Mouse (Mus musculus) kidney, embryonic 14.5 days (tissue): ENCODE measurements around the gene Fsd2. TPM values are rescaled to one million over a fixed set of nuclear protein-coding genes. Genes with fewer than 3 reads are reported as not detected.

Experiments
- ATAC-seq: fragments of 200-750 bp; cut with Nextera tagmentation; 2 replicates; pipeline ENCODE4 v1.8.0; 2017; ENCODE audit warnings: moderate number of reproducible peaks, mild to moderate bottlenecking, moderate TSS enrichment, moderate library complexity; ENCODE audit not compliant: low FRiP score, low TSS enrichment
- H3K27ac ChIP-seq: fragments of 300-500 bp; sonication (generic); 2 replicates; pipeline ENCODE4 v1.5.1; 2014; ENCODE audit warnings: low read depth, mild to moderate bottlenecking, low read length, moderate library complexity, mixed read lengths
- H3K27me3 ChIP-seq: fragments of 300-500 bp; sonication (generic); 2 replicates; pipeline ENCODE4 v1.6.1; 2014; ENCODE audit warnings: mild to moderate bottlenecking, low read length; ENCODE audit not compliant: control insufficient read depth, insufficient read depth
- H3K36me3 ChIP-seq: fragments of 300-500 bp; sonication (generic); 2 replicates; pipeline ENCODE4 v1.6.1; 2014; ENCODE audit warnings: low read length, mixed read lengths; ENCODE audit not compliant: control insufficient read depth, insufficient read depth
- H3K4me1 ChIP-seq: fragments of 300-500 bp; sonication (generic); 2 replicates; pipeline ENCODE4 v1.6.1; 2014; ENCODE audit warnings: low read length, mixed read lengths; ENCODE audit not compliant: control insufficient read depth, insufficient read depth
- H3K4me2 ChIP-seq: fragments of 300-500 bp; sonication (generic); replicated peaks from 2 replicates; pipeline ENCODE4 v1.6.1; 2014; ENCODE audit warnings: low read depth, mild to moderate bottlenecking, low read length
- H3K4me3 ChIP-seq: fragments of 300-500 bp; sonication (generic); 2 replicates; pipeline ENCODE4 v1.5.1; 2014; ENCODE audit warnings: mild to moderate bottlenecking, low read length
- H3K9ac ChIP-seq: fragments of 300-500 bp; sonication (generic); 2 replicates; pipeline ENCODE4 v1.6.1; 2014; ENCODE audit warnings: low read depth, mild to moderate bottlenecking, low read length, moderate library complexity
- H3K9me3 ChIP-seq: fragments of 300-500 bp; sonication (generic); 2 replicates; pipeline ENCODE4 v1.6.1; 2016; ENCODE audit warnings: low read length; ENCODE audit not compliant: control insufficient read depth
- WGBS: fragments of 180-500 bp; shearing (Covaris S2); extraction: QIAGEN DNeasy Blood & Tissue Kit; methylation state at CpG from one replicate; pipeline ENCODE4 v1.1.7; 2014; 5-methylcytosine and 5-hydroxymethylcytosine counted together
- polyA plus RNA-seq: library from polyadenylated mRNA; unstranded; fragments of >200 nt; fragmentation: Nextera tagmentation; extraction: Ambion mirVana; gene quantifications from 2 replicates; pipeline ENCODE4 v1.2.1, GENCODE M21; 2014

Gene Fsd2
- polyA plus RNA-seq, 1 experiment from 2014 or later = not detected

DNA sequence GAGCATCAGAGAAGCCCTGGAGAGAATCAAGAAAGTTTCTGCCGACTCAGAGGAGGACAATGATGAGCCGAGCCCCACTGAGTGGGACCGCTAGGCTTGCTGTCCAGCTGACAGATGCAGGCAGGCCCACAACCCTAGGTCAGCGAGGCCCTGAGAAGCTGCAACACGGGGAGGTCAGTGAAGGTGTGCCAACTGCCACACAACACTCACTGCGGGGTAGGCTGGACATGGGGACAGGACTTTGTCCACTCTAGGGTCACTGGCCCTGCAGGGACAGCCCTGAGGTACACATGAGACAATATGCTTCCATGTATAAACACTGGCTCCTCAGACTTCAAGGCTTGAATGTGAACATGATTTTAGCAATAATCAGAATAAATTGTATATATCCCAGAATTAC is 29.3 kb upstream of the Fsd2 start:
- Histone ChIP-seq H3K9ac (no peak overlapping the region), H3K27me3 (no peaks in the 10 kb centered on the region), H3K4me3 (no peak overlapping the region), H3K36me3 (peaks cover 44% of the 10 kb centered on the region; the same call in 1 of the 2 replicates), H3K27ac (no peak overlapping the region), H3K4me2 (no peak overlapping the region), H3K9me3 (no peaks in the 10 kb centered on the region), H3K4me1 (0 out of 2 replicates have a peak, but pooled peaks cover 3% of the 10 kb centered on the region)
- ATAC-seq = no peak
- WGBS = 90% methylated on average over 6 of the region's 6 CpGs

DNA sequence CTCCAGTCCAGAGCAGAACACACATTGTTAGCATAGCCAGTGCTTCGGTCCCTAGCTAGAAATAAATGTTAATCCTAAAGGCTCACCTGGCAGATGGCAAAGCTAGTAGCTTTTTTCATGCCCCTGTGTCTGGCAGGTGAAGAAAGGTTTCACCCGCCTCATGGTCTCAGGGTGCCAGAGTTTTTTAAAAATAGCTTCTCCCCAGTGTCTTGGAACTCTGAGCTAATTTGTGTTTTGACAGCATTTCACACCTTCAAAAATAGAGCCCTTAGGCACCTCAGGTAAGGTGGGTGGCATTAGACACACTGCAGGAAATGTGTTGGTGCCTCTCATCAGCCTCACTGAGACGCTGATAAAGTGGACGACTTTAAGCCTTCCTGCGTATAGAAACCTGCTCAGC is 28.3 kb upstream of the Fsd2 start:
- 0 out of 2 replicates have a peak, but pooled peaks cover 3% of the 10 kb centered on the region for H3K4me1 ChIP-seq
- ATAC-seq = no peak
- no peaks in the 10 kb centered on the region for H3K9me3 ChIP-seq
- WGBS = 90% methylated on average over 5 of the region's 5 CpGs
- H3K36me3 ChIP-seq = peaks cover 44% of the 10 kb centered on the region; the same call in 1 of the 2 replicates
- H3K4me3 ChIP-seq = no peak overlapping the region
- no peak overlapping the region for H3K27ac ChIP-seq
- H3K4me2 ChIP-seq = no peak overlapping the region
- no peaks in the 10 kb centered on the region for H3K27me3 ChIP-seq
- H3K9ac ChIP-seq = no peak overlapping the region

- no peak for ATAC-seq
- H3K27ac ChIP-seq = no peak overlapping the region
- 89% methylated on average over 8 of the region's 8 CpGs for WGBS
- H3K27me3 ChIP-seq = no peaks in the 10 kb centered on the region
- H3K4me3 ChIP-seq = no peak overlapping the region
- H3K9me3 ChIP-seq = no peaks in the 10 kb centered on the region
- no peaks in the 10 kb centered on the region for H3K4me1 ChIP-seq
- H3K36me3 ChIP-seq = peaks cover 44% of the 10 kb centered on the region; the same call in 1 of the 2 replicates
- no peak overlapping the region for H3K9ac ChIP-seq
- no peak overlapping the region for H3K4me2 ChIP-seq
Observed at GRCm38 (mm10) chr7:81593387-81593786, 26.6 kb upstream of the Fsd2 start.

- Histone ChIP-seq H3K4me3 (no peak overlapping the region), H3K4me1 (no peaks in the 10 kb centered on the region), H3K27ac (no peak overlapping the region), H3K36me3 (peaks cover 38% of the 10 kb centered on the region; the same call in 1 of the 2 replicates), H3K9me3 (no peaks in the 10 kb centered on the region), H3K27me3 (no peaks in the 10 kb centered on the region), H3K9ac (no peak overlapping the region), H3K4me2 (no peak overlapping the region)
- 84% methylated on average over 9 of the region's 9 CpGs for WGBS
- ATAC-seq = no peak
Observed at GRCm38 (mm10) chr7:81592686-81593085, 25.9 kb upstream of the Fsd2 start.

- Histone ChIP-seq H3K9ac (no peak overlapping the region), H3K9me3 (no peaks in the 10 kb centered on the region), H3K4me3 (no peak overlapping the region), H3K27me3 (no peaks in the 10 kb centered on the region), H3K4me2 (no peak overlapping the region), H3K36me3 (peaks cover 25% of the 10 kb centered on the region; the same call in 1 of the 2 replicates), H3K4me1 (no peaks in the 10 kb centered on the region), H3K27ac (no peak overlapping the region)
- WGBS = 89% methylated on average over 4 of the region's 4 CpGs
- no peak for ATAC-seq
Observed at GRCm38 (mm10) chr7:81587238-81587637, 20.5 kb upstream of the Fsd2 start.

DNA sequence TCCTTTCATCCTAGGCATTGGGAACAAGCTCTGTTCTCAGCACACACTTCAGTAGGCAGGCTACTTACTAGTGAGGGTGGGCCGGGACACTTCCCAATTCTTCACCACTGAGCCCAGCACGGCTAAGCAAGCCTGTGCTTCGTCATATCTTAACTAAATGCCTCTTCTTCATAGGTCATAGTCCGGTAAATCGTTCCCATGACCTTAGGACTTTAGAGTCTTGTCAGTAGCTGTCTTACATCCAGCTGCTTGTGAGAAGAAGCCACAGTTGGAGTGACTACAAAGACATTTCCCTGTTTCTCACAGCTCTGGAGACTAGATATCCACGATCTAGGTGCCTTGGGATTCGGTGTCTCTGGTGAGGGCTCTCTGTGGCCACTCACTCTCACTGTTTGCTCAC is 18.6 kb upstream of the Fsd2 start:
- no peak overlapping the region for H3K4me3 ChIP-seq

DNA sequence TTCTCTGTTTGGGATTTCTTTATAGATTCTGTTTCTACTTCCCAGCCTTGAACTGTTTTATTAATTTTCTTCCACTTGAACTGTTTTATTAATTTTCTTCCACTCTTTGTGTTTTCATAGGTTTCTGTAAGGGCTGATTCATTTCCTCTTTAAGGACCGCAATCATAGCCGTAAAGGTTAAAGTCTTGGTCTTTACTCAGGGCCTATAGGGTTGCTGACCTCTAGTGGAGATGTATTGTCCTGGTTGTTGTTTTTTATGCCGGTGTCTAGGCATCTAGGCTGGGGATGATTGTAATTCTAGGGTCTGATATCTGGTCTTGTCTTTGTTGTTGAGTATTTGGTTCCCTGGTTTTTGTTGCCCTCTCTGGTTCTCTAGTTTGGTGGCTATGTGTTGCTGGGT is 16.8 kb upstream of the Fsd2 start:
- Histone ChIP-seq H3K4me2 (no peak overlapping the region), H3K4me1 (no peaks in the 10 kb centered on the region), H3K27ac (no peak overlapping the region), H3K36me3 (peaks cover 16% of the 10 kb centered on the region; the same call in 1 of the 2 replicates), H3K9ac (no peak overlapping the region), H3K4me3 (no peak overlapping the region), H3K9me3 (no peaks in the 10 kb centered on the region), H3K27me3 (no peaks in the 10 kb centered on the region)
- ATAC-seq = no peak
- WGBS = 69% methylated on average over 3 of the region's 3 CpGs

More for the DNA sequence above, 18.6 kb upstream of the Fsd2 start:
- Histone ChIP-seq H3K27me3 (no peaks in the 10 kb centered on the region), H3K4me1 (no peaks in the 10 kb centered on the region), H3K4me2 (no peak overlapping the region), H3K9ac (no peak overlapping the region), H3K36me3 (peaks cover 16% of the 10 kb centered on the region; the same call in 1 of the 2 replicates), H3K9me3 (no peaks in the 10 kb centered on the region), H3K27ac (no peak overlapping the region)
- no peak for ATAC-seq
- WGBS = 93% methylated on average over 7 of the region's 7 CpGs

- Histone ChIP-seq H3K9ac (no peak overlapping the region), H3K27ac (no peak overlapping the region), H3K9me3 (no peaks in the 10 kb centered on the region), H3K4me3 (no peak overlapping the region), H3K4me1 (no peaks in the 10 kb centered on the region), H3K4me2 (no peak overlapping the region), H3K27me3 (no peaks in the 10 kb centered on the region), H3K36me3 (peaks cover 5% of the 10 kb centered on the region; the same call in 1 of the 2 replicates)
- no peak for ATAC-seq
- 96% methylated on average over 5 of the region's 5 CpGs for WGBS
Observed at GRCm38 (mm10) chr7:81579312-81579711, 12.6 kb upstream of the Fsd2 start.

GRCm38 (mm10) chr7:81578413-81578812 is 11.7 kb upstream of the Fsd2 start:
- Histone ChIP-seq H3K27ac (no peak overlapping the region), H3K4me1 (no peaks in the 10 kb centered on the region), H3K36me3 (peaks cover 5% of the 10 kb centered on the region; the same call in 1 of the 2 replicates), H3K9me3 (no peaks in the 10 kb centered on the region), H3K27me3 (no peaks in the 10 kb centered on the region), H3K4me3 (no peak overlapping the region), H3K4me2 (no peak overlapping the region), H3K9ac (no peak overlapping the region)
- ATAC-seq = no peak
- WGBS = 91% methylated on average over 7 of the region's 7 CpGs
